Mouse (Mus musculus) layer of hippocampus, adult 11-12 months (tissue): ENCODE measurements around the gene Tcta.
"Not testable (repeated sequence)": the region's sequence is repeated elsewhere in the genome, so short reads cannot be mapped to it uniquely, and the experiment has no call there.

Source experiments
- DNase-seq: peaks from one replicate; pipeline ENCODE4 v3.0.0; 2022; ENCODE audit warnings: low spot score

Gene Tcta

GRCm38 (mm10) chr9:108305629-108306520 is at the start of gene Tcta, which contains the start of gene Rhoa:
TSS of gene Tcta (minus strand) at chr9:108306160.
TSS of gene Rhoa (plus strand) at chr9:108306129.
- peak; percentile 100 for DNase-seq

- DNase-seq: no peak
These were observed 43.8 kb upstream of the Tcta start for GRCm38 (mm10) chr9:108349727-108350126.

- DNase-seq: no peak
These were observed 42.3 kb upstream of the Tcta start for GRCm38 (mm10) chr9:108348290-108348680.

- peak; percentile 89 for DNase-seq
These were observed 41.8 kb upstream of the Tcta start, which contains the start of gene Usp4 for GRCm38 (mm10) chr9:108347540-108348289. TSS of gene Usp4 (plus strand) at chr9:108347853.

- no peak for DNase-seq
These were observed 41.1 kb upstream of the Tcta start for GRCm38 (mm10) chr9:108347024-108347423.

- no peak for DNase-seq
These were observed 38.5 kb upstream of the Tcta start for GRCm38 (mm10) chr9:108344471-108344870.

- DNase-seq: no peak
These were observed 37.9 kb upstream of the Tcta start for GRCm38 (mm10) chr9:108343835-108344234.

- DNase-seq: no peak
These were observed 37.4 kb upstream of the Tcta start for GRCm38 (mm10) chr9:108343331-108343730.

- no peak for DNase-seq
These were observed 36.4 kb upstream of the Tcta start for GRCm38 (mm10) chr9:108342301-108342831.

- DNase-seq: no peak
These were observed 35.8 kb upstream of the Tcta start for GRCm38 (mm10) chr9:108341801-108342200.

- no peak for DNase-seq
These were observed 35.1 kb upstream of the Tcta start for GRCm38 (mm10) chr9:108341139-108341475.

- DNase-seq: no peak
These were observed 34.5 kb upstream of the Tcta start for GRCm38 (mm10) chr9:108340258-108341138.

GRCm38 (mm10) chr9:108339886-108340257 is 33.9 kb upstream of the Tcta start:
- no peak for DNase-seq

GRCm38 (mm10) chr9:108338886-108339781 is 33.2 kb upstream of the Tcta start, which contains the start of gene Gpx1:
TSS of gene Gpx1 (plus strand) at chr9:108338903.
- DNase-seq: peak; percentile 86

- DNase-seq: no peak
These were observed 32.6 kb upstream of the Tcta start for GRCm38 (mm10) chr9:108338551-108338885.

- no peak for DNase-seq
These were observed 32.0 kb upstream of the Tcta start for GRCm38 (mm10) chr9:108337848-108338550.

GRCm38 (mm10) chr9:108325811-108326210 is 19.9 kb upstream of the Tcta start:
- DNase-seq: no peak

- DNase-seq: no peak
These were observed 18.8 kb upstream of the Tcta start for GRCm38 (mm10) chr9:108324784-108325183.

GRCm38 (mm10) chr9:108322054-108322453 is 16.1 kb upstream of the Tcta start:
- DNase-seq: not testable (repeated sequence)

- DNase-seq: no peak
These were observed 12.5 kb upstream of the Tcta start for GRCm38 (mm10) chr9:108318462-108318861.
